Mouse (Mus musculus) spleen, adult 2 months (tissue): ENCODE results near the gene Zfp148.

Experiments
- CTCF ChIP-seq: fragments of 200-500 bp; IDR thresholded peaks from 2 replicates; pipeline ENCODE4 v1.5.1; 2011; ENCODE audit warnings: mild to moderate bottlenecking, inconsistent platforms; ENCODE audit not compliant: insufficient read depth, insufficient read length, insufficient replicate concordance; ENCODE audit errors: extremely low read depth
- POLR2A ChIP-seq: fragments of 200-500 bp; IDR thresholded peaks from 2 replicates; pipeline ENCODE4 v1.6.1; 2011; ENCODE audit warnings: low read depth, low read length, inconsistent platforms

DNA sequence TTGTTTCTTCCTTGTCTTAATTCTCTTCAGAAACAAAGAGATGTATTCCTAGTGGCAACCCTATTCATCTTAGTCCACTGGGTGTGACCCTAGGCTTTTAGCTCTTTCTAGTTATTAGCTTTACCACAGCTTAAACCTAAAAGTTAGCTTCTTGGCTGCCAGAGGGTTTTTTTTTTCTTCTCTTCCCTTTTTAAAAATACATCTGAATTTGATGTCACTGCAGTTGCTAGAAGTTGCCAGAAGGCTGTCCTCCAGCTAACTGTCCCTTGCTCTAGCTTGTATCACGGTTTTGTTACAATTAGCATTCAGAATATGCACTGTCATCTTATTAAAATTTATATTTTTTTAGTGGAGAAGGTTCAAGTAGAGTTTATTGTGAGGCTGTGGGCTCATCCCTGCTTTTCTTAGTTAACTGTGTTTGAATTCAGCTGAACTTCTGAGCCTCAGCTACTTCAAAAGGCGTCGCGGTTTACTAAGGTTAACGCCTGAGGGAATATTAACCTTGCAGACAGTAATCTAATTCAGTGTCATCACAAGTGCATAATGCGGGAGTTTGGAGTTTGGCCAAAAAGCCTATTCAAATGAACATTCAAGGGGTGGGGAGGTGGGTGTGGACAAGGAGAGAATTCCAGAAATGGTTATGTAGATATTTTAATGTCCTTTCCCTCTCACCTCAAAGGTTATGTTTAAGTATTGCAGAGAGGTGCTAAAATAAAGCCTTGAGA lies 1.3 kb upstream of the Zfp148 start:
- TF ChIP-seq CTCF, result no peak
- no peak for TF ChIP-seq POLR2A
